Mouse (Mus musculus) liver, postnatal 0 days (tissue): ENCODE data around the gene Clcnka. TPM values are rescaled to one million over a fixed set of nuclear protein-coding genes. Genes with fewer than 3 reads are reported as not detected.

Experiments used
- ATAC-seq: fragments of 200-750 bp; cut with Nextera tagmentation; 2 replicates; pipeline ENCODE4 v1.8.0; 2017; ENCODE audit warnings: mild to moderate bottlenecking, moderate library complexity
- DNase-seq: peaks from one replicate; pipeline ENCODE4 v3.0.0-alpha.2; 2016
- H3K27ac ChIP-seq: fragments of 300-500 bp; sonication (generic); 2 replicates; pipeline ENCODE4 v1.5.1; 2014; ENCODE audit warnings: antibody characterized with exemption, moderate library complexity, mild to moderate bottlenecking, low read depth
- H3K27me3 ChIP-seq: fragments of 300-500 bp; sonication (generic); 2 replicates; pipeline ENCODE4 v1.6.1; 2014; ENCODE audit warnings: low read length, control low read depth, mixed read lengths; ENCODE audit not compliant: insufficient read depth
- H3K36me3 ChIP-seq: fragments of 300-500 bp; sonication (generic); replicated peaks from 2 replicates; pipeline ENCODE4 v1.6.1; 2014; ENCODE audit warnings: mild to moderate bottlenecking, control low read depth, low read length, moderate library complexity, mixed read lengths; ENCODE audit not compliant: insufficient read depth
- H3K4me1 ChIP-seq: fragments of 300-500 bp; sonication (generic); 2 replicates; pipeline ENCODE4 v1.6.1; 2014; ENCODE audit warnings: antibody characterized with exemption, mild to moderate bottlenecking, control low read depth; ENCODE audit not compliant: insufficient read depth
- H3K4me2 ChIP-seq: fragments of 300-500 bp; sonication (generic); 2 replicates; pipeline ENCODE4 v1.6.1; 2014; ENCODE audit warnings: low read depth, mild to moderate bottlenecking, low read length, moderate library complexity, mixed read lengths
- H3K4me3 ChIP-seq: fragments of 300-500 bp; sonication (generic); 2 replicates; pipeline ENCODE4 v1.5.1; 2014; ENCODE audit warnings: low read depth, low read length
- H3K9ac ChIP-seq: fragments of 300-500 bp; sonication (generic); replicated peaks from 2 replicates; pipeline ENCODE4 v1.6.1; 2014; ENCODE audit warnings: mild to moderate bottlenecking, moderate library complexity
- H3K9me3 ChIP-seq: fragments of 300-500 bp; sonication (generic); 2 replicates; pipeline ENCODE4 v1.6.1; 2016; ENCODE audit warnings: mild to moderate bottlenecking, control low read depth, low read length, mixed read lengths
- CTCF ChIP-seq: sonication (generic); IDR thresholded peaks from 2 replicates; pipeline ENCODE4 v1.5.1; 2016; ENCODE audit warnings: antibody characterized with exemption, low read depth
- EP300 ChIP-seq: IDR thresholded peaks from 2 replicates; pipeline ENCODE4 v1.6.1; 2016; ENCODE audit warnings: antibody characterized with exemption, low read depth, mild to moderate bottlenecking
- WGBS: fragments of 180-500 bp; shearing (Covaris S2); extraction: QIAGEN DNeasy Blood & Tissue Kit; methylation state at CpG from one replicate; pipeline ENCODE4 v1.1.7; 2014; ENCODE audit not compliant: insufficient replicate concordance; 5-methylcytosine and 5-hydroxymethylcytosine counted together
- polyA plus RNA-seq: library from polyadenylated mRNA; unstranded; fragments of >200 nt; fragmentation: Nextera tagmentation; extraction: Ambion mirVana; gene quantifications from 2 replicates; pipeline ENCODE4 v1.2.1, GENCODE M21; 2015

Gene Clcnka
- polyA plus RNA-seq, 1 experiment from 2014 or later, result not detected

DNA sequence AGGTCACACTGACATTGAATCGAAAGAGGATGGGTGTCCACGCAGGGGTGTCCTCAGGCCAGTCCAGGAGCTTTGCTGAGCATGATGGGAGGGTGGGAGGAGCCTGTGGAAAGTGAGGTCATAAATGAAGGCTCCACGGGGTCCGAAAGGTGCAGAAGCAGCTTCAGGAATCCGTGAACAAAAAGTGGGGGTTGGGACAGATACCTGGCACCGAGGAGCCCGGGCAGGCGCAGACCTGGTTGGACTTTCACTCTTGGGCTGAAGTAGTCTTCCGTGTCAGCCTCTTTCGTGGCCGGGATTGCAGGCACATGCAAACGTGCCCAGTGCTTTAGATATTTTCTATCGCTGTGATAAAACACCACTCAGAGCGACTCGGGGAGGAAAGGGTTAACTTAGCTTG lies 1.6 kb upstream of the Clcnka start:
- Histone ChIP-seq H3K4me2 (no peak overlapping the region), H3K4me3 (no peak overlapping the region), H3K9ac (no peak overlapping the region), H3K4me1 (no peaks in the 10 kb centered on the region), H3K27me3 (0 out of 2 replicates have a peak, but pooled peaks cover 7% of the 10 kb centered on the region), H3K27ac (no peak overlapping the region), H3K9me3 (no peaks in the 10 kb centered on the region), H3K36me3 (no peaks in the 10 kb centered on the region)
- no peak for ATAC-seq
- 81% methylated on average over 15 of the region's 15 CpGs for WGBS
- TF ChIP-seq EP300 (no peak), CTCF (no peak)
- DNase-seq, result no peak

DNA sequence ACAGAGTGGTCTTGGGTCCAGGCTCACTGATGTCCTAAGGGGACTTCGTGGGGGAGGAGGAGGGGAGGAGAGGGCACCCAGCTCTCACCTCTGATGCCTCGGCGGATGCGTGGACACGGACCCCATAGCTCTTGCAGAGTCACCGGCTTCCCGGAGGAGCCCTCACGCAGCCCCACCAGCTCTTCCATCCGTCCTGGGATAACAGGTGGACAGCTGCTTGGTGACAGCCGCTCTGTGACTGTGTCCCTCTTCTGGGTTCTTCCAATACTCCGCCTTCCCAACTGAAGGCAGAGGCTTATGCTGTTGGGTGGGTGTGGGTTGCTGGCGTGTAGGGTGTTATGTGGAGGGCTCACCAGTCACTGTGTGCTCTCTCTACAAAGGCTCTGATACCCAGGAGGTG lies 663 bp downstream of the Clcnka start:
- no peak for ATAC-seq
- Histone ChIP-seq H3K27ac (no peak overlapping the region), H3K36me3 (no peaks in the 10 kb centered on the region), H3K9me3 (no peaks in the 10 kb centered on the region), H3K27me3 (no peaks in the 10 kb centered on the region), H3K4me3 (no peak overlapping the region), H3K4me2 (no peak overlapping the region), H3K4me1 (no peaks in the 10 kb centered on the region), H3K9ac (no peak overlapping the region)
- no peak for TF ChIP-seq EP300
- no peak for TF ChIP-seq CTCF
- WGBS, result 79% methylated on average over 12 of the region's 12 CpGs
- DNase-seq, result no peak

GRCm38 (mm10) chr4:141394751-141395150 lies 3.8 kb downstream of the Clcnka start:
- DNase-seq, result no peak
- no peaks in the 10 kb centered on the region for H3K4me1 ChIP-seq
- no peaks in the 10 kb centered on the region for H3K9me3 ChIP-seq
- TF ChIP-seq CTCF (no peak), EP300 (no peak)
- no peak overlapping the region for H3K27ac ChIP-seq
- no peak overlapping the region for H3K9ac ChIP-seq
- 18% methylated on average over 16 of the region's 16 CpGs for WGBS
- no peaks in the 10 kb centered on the region for H3K27me3 ChIP-seq
- no peak for ATAC-seq
- no peaks in the 10 kb centered on the region for H3K36me3 ChIP-seq
- no peak overlapping the region for H3K4me2 ChIP-seq
- H3K4me3 ChIP-seq, result no peak overlapping the region

DNA sequence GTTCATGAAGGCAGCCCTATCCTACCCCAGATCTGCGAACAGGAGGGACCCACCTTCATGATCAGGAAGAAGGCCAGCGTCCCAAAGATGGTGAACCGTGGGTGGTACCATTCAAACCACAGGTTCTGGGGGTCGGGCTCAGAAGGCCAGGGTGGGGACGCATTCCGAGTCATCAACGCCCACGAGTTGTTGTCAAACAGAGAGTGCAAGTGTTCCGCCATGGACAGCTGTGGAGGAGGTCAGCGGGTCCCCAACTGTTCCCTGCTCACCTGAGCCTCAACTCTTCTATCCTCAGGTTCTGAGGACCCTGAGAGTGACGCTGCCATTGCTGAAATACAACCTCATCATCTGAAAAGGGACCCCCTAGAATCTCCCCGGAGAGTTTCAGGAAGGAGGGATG lies 7.2 kb downstream of the Clcnka start:
- DNase-seq, result no peak
- no peak for ATAC-seq
- H3K4me3 ChIP-seq, result no peak overlapping the region
- no peaks in the 10 kb centered on the region for H3K4me1 ChIP-seq
- H3K27ac ChIP-seq, result no peak overlapping the region
- no peaks in the 10 kb centered on the region for H3K36me3 ChIP-seq
- 77% methylated on average over 12 of the region's 12 CpGs for whole genome bisulfite sequencing
- no peak for TF ChIP-seq EP300
- TF ChIP-seq CTCF, result no peak
- H3K4me2 ChIP-seq, result no peak overlapping the region
- H3K9me3 ChIP-seq, result no peaks in the 10 kb centered on the region
- no peaks in the 10 kb centered on the region for H3K27me3 ChIP-seq
- H3K9ac ChIP-seq, result no peak overlapping the region

GRCm38 (mm10) chr4:141389366-141390150 lies 9.0 kb downstream of the Clcnka start:
- no peak overlapping the region for H3K4me2 ChIP-seq
- no peak for ATAC-seq
- 71% methylated on average over 18 of the region's 18 CpGs for WGBS
- no peak overlapping the region for H3K9ac ChIP-seq
- H3K9me3 ChIP-seq, result no peaks in the 10 kb centered on the region
- no peaks in the 10 kb centered on the region for H3K4me1 ChIP-seq
- TF ChIP-seq EP300, result no peak
- TF ChIP-seq CTCF, result no peak
- no peak overlapping the region for H3K4me3 ChIP-seq
- DNase-seq, result no peak
- no peak overlapping the region for H3K27ac ChIP-seq
- no peaks in the 10 kb centered on the region for H3K36me3 ChIP-seq
- H3K27me3 ChIP-seq, result peaks cover 3% of the 10 kb centered on the region

- H3K9me3 ChIP-seq, result no peaks in the 10 kb centered on the region
- ATAC-seq (no peak), DNase-seq (no peak)
- H3K4me2 ChIP-seq, result no peak overlapping the region
- no peak overlapping the region for H3K9ac ChIP-seq
- H3K36me3 ChIP-seq, result no peaks in the 10 kb centered on the region
- H3K4me1 ChIP-seq, result no peaks in the 10 kb centered on the region
- WGBS, result 53% methylated on average over 5 of the region's 5 CpGs
- TF ChIP-seq EP300 (no peak), CTCF (no peak)
- H3K27me3 ChIP-seq, result peaks cover 19% of the 10 kb centered on the region
- no peak overlapping the region for H3K27ac ChIP-seq
- H3K4me3 ChIP-seq, result no peak overlapping the region
These were observed 10.6 kb downstream of the Clcnka start for GRCm38 (mm10) chr4:141387933-141388332.
